Mouse (Mus musculus) ES-Bruce4 (cell line): Measurements from ENCODE around the gene 6430628N08Rik. TPM values are rescaled to one million over a fixed set of nuclear protein-coding genes. Genes with fewer than 3 reads are reported as not detected.

Experiments
- H3K27ac ChIP-seq: 2 replicates; pipeline ENCODE4 v1.5.1; 2012; ENCODE audit warnings: low read length, inconsistent platforms; ENCODE audit not compliant: insufficient read depth
- H3K27me3 ChIP-seq: 2 replicates; pipeline ENCODE4 v1.6.1; 2012; ENCODE audit warnings: mild to moderate bottlenecking, low read length, inconsistent platforms; ENCODE audit not compliant: control insufficient read depth, poor library complexity, insufficient read depth, severe bottlenecking
- H3K36me3 ChIP-seq: 2 replicates; pipeline ENCODE4 v1.6.1; 2012; ENCODE audit warnings: inconsistent platforms, mild to moderate bottlenecking, low read length, moderate library complexity; ENCODE audit not compliant: control insufficient read depth, poor library complexity, insufficient read depth, severe bottlenecking
- H3K4me1 ChIP-seq: one replicate; pipeline ENCODE4 v1.8.1; 2011; ENCODE audit warnings: low read length; ENCODE audit not compliant: control insufficient read depth, insufficient read depth
- H3K4me3 ChIP-seq: 2 replicates; pipeline ENCODE4 v1.5.1; 2011; ENCODE audit warnings: low read depth, mild to moderate bottlenecking, low read length
- H3K9ac ChIP-seq: 2 replicates; pipeline ENCODE4 v1.6.1; 2012; ENCODE audit warnings: low read depth, mild to moderate bottlenecking, inconsistent platforms; ENCODE audit not compliant: poor library complexity, severe bottlenecking
- H3K9me3 ChIP-seq: replicated peaks from 2 replicates; pipeline ENCODE4 v1.6.1; 2012; ENCODE audit warnings: mild to moderate bottlenecking, low read length, inconsistent platforms; ENCODE audit not compliant: control insufficient read depth, poor library complexity, insufficient read depth, severe bottlenecking
- CTCF ChIP-seq: IDR thresholded peaks from one replicate; pipeline ENCODE4 v1.8.1; 2011; ENCODE audit warnings: low read depth, low read length
- EP300 ChIP-seq: IDR thresholded peaks from 2 replicates; pipeline ENCODE4 v1.6.1; 2011; ENCODE audit warnings: low read depth, low read length; ENCODE audit not compliant: insufficient read depth
- POLR2A ChIP-seq: IDR thresholded peaks from one replicate; pipeline ENCODE4 v1.8.1; 2011; ENCODE audit warnings: low read length; ENCODE audit not compliant: insufficient read depth
- polyA plus RNA-seq: library from polyadenylated mRNA; stranded (reverse); fragments of >200 nt; gene quantifications from 2 replicates; pipeline ENCODE4 v1.2.4, GENCODE M21; 2011; ENCODE audit warnings: low read depth; ENCODE audit not compliant: missing spikeins, insufficient read depth, insufficient read length

The 6430628N08Rik gene
- polyA plus RNA-seq, 1 experiment = not detected

GRCm38 (mm10) chr4:115943669-115944314 is 53.3 kb downstream of the 6430628N08Rik start:
- 0 out of 2 replicates have a peak overlapping the region, but pooled peaks have one; percentile 24 for H3K9ac ChIP-seq
- H3K27me3 ChIP-seq = peaks cover 11% of the 10 kb centered on the region
- no peak overlapping the region for H3K27ac ChIP-seq
- H3K9me3 ChIP-seq = no peaks in the 10 kb centered on the region
- TF ChIP-seq EP300 (no peak), CTCF (no peak), POLR2A (no peak)
- H3K4me3 ChIP-seq = 0 out of 2 replicates have a peak overlapping the region, but pooled peaks have one; percentile 6
- H3K36me3 ChIP-seq = no peaks in the 10 kb centered on the region
- H3K4me1 ChIP-seq = no peaks in the 10 kb centered on the region

Other genes with a start within 250 kb of the 6430628N08Rik start
- gene Cyp4b1, start 242.9 kb upstream of the 6430628N08Rik start, polyA plus RNA-seq = not detected in 2 replicates
- 33.9 and 35.7 TPM in 2 replicates for gene Efcab14, start 152.9 kb upstream of the 6430628N08Rik start, polyA plus RNA-seq
- gene Tex38, start 109.6 kb upstream of the 6430628N08Rik start, polyA plus RNA-seq = not detected in 2 replicates
- gene Atpaf1, start 105.9 kb upstream of the 6430628N08Rik start, polyA plus RNA-seq = 35.2 and 35.7 TPM in 2 replicates
- 3.1 and 4.3 TPM in 2 replicates for gene Mob3c, start 62.6 kb upstream of the 6430628N08Rik start, polyA plus RNA-seq
- 18.9 and 22.8 TPM in 2 replicates for gene Mknk1, start 51.5 kb upstream of the 6430628N08Rik start, polyA plus RNA-seq
- not detected in 2 replicates for gene Kncn, start 6.3 kb upstream of the 6430628N08Rik start, polyA plus RNA-seq
- 0.70 and 0.88 TPM in 2 replicates for gene Dmbx1, start 49.3 kb downstream of the 6430628N08Rik start, polyA plus RNA-seq
- gene Faah, start 127.3 kb downstream of the 6430628N08Rik start, polyA plus RNA-seq = 1.9 and 2.7 TPM in 2 replicates
- gene Nsun4, start 163.2 kb downstream of the 6430628N08Rik start, polyA plus RNA-seq = 11.7 and 14.4 TPM in 2 replicates
- 406 and 433 TPM in 2 replicates for gene Uqcrh, start 184.4 kb downstream of the 6430628N08Rik start, polyA plus RNA-seq
- 38.3 and 42.7 TPM in 2 replicates for gene Lrrc41, start 184.6 kb downstream of the 6430628N08Rik start, polyA plus RNA-seq
- gene Rad54l, start 233.0 kb downstream of the 6430628N08Rik start, polyA plus RNA-seq = 41.1 and 51.9 TPM in 2 replicates
- 33.6 and 39.1 TPM in 2 replicates for gene Pomgnt1, start 233.2 kb downstream of the 6430628N08Rik start, polyA plus RNA-seq